Mouse (Mus musculus): ENCODE results near the gene Wdsub1. TPM values are rescaled to one million over a fixed set of nuclear protein-coding genes. Genes with fewer than 3 reads are reported as not detected.

Wdsub1 gene
- 42.7 and 51.8 TPM in 2 replicates for polyA plus RNA-seq (2015; fragmentation: Nextera tagmentation; extraction: Ambion mirVana)

DNA sequence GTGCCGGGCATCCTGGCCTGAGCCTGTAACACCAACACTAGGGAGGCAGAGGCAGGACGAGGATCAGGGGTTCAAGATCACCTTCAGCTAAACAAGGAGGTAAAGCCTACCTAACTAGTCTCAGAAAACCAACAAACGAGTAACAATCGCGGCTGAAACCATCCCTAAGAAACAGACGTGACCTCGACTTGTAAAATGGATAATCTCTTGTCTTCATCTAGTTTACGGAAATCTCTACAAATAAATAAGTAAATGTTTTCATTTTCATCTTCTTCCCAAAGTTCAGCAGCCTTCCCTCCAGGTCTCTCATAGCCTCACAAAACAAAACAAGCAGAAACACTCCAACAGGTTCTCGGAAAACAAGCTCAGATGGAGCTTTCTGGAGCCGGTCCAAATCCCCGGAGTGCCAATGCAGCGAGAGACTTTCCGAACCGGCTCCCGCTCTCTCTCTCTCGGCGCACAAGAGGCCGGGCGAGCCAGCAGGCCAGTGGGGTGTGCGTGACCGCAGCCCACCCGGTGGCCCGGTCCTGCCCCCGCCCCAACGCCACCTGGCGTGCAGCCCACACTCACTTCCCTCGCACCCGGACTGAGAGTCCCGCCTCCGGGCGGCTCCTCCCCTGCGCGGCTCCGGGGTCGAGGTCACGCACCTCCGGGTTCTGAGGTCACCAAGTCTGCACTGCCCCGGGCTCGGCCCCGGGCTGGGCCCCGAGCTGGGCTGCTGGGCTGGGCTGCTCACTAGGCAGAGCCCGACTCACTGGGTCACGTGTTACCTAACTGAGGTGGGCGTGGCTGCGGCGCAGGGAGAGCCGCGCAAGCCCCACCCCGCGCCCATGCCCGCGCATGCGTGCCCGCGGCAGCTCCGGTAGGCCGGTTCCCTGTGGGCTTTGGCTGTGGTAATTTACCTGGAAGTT, at the start of gene Wdsub1:
Gene Wdsub1 (minus strand): TSS at position 761 of the 911 bp plus-strand sequence.
- peak; percentile 99 for ATAC-seq (ENCODE audit: extremely low read depth, insufficient number of reproducible peaks, low FRiP score, low TSS enrichment)
- Histone ChIP-seq H3K27me3 (replicated peaks) (no peaks in the 10 kb centered on the region), H3K36me3 (peaks cover 27% of the 10 kb centered on the region), H3K27ac (replicated peaks) (peak within 1 kb of the TSS; percentile 85), H3K4me1 (peaks cover 21% of the 10 kb centered on the region), H3K4me3 (peak within 1 kb of the TSS; percentile 79), H3K9ac (peak within 1 kb of the TSS; percentile 88), H3K9me3 (peaks cover 5% of the 10 kb centered on the region; the same call in 1 of the 2 replicates), H3K4me2 (peak within 1 kb of the TSS; percentile 74)
- WGBS = 3% methylated on average over 57 of the region's 57 CpGs

DNA sequence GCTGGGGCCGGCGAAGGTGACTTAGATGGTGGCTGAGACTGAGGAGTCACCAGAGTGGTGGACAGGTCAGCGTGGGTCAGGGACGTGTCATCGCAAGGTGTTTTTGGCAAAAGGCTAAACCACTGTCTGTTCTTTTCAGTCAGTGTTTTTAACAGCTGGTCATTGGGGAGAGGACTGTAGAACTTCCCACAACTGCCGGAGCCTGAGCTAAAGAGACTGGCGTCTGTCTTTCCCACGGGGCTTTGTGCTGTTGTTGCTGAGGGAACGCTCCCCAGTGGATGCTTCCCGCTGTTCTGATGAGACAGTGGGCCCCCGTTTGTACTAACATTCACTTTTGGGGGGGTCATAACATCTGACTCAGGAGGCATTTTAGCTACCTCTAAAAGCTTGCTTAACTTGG, 31.2 kb upstream of the Wdsub1 start:
- no peaks in the 10 kb centered on the region for H3K9me3 ChIP-seq
- no peak overlapping the region for H3K27ac ChIP-seq (replicated peaks)
- H3K27me3 ChIP-seq (replicated peaks) = no peaks in the 10 kb centered on the region
- WGBS = 85% methylated on average over 11 of the region's 11 CpGs
- no peak overlapping the region for H3K4me3 ChIP-seq
- ATAC-seq (ENCODE audit: extremely low read depth, insufficient number of reproducible peaks, low FRiP score, low TSS enrichment) = no peak
- H3K9ac ChIP-seq = no peak overlapping the region
- H3K4me1 ChIP-seq = no peaks in the 10 kb centered on the region
- H3K36me3 ChIP-seq = peaks cover 89% of the 10 kb centered on the region
- no peak overlapping the region for H3K4me2 ChIP-seq

DNA sequence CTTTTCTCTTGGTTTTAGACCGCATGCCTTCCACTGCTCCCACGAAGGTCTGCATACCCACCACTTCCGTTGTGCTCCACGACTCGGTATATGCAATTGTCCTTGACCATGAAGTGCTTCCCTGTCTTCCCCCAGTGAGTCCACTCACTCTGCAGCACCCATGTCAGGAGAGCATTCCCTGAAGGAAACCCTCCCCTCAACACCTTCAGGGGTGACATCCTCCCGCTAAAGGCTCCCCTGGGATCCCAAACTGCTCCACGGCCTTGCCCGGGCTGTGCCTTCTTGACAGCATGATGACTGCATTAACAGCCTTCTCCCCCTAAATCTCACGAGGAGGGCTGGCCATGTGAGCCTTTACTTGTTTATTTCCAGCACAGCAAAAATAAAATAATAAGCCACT, 25.7 kb upstream of the Wdsub1 start:
- Histone ChIP-seq H3K9ac (no peak overlapping the region), H3K4me2 (no peak overlapping the region), H3K4me3 (no peak overlapping the region), H3K27ac (replicated peaks) (no peak overlapping the region), H3K4me1 (0 out of 2 replicates have a peak, but pooled peaks cover 5% of the 10 kb centered on the region), H3K9me3 (no peaks in the 10 kb centered on the region), H3K36me3 (peaks cover 78% of the 10 kb centered on the region), H3K27me3 (replicated peaks) (no peaks in the 10 kb centered on the region)
- no peak for ATAC-seq (ENCODE audit: extremely low read depth, insufficient number of reproducible peaks, low FRiP score, low TSS enrichment)
- WGBS = 90% methylated on average over 9 of the region's 9 CpGs

DNA sequence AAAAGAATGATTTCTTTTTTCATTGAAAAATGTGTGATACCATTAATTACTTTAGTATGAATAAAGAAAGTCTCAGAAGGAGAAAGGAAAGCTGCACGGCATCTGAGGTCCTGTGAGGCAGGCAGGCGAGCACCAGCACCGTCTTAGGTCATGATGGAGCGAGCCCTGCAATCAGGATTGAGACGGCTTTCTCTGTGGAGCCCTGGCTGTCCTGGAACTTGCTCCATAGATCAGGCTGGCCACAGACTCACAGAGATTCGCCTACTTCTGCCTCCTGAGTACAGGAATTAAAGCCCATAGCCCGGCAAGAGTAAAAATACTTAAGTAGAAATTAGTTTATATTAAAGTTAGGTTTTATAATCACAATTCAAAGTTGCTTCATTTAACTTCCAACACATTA, 21.6 kb upstream of the Wdsub1 start:
- Histone ChIP-seq H3K4me3 (no peak overlapping the region), H3K4me2 (no peak overlapping the region), H3K27me3 (replicated peaks) (no peaks in the 10 kb centered on the region), H3K27ac (replicated peaks) (no peak overlapping the region), H3K36me3 (peaks cover 74% of the 10 kb centered on the region), H3K4me1 (0 out of 2 replicates have a peak, but pooled peaks cover 5% of the 10 kb centered on the region), H3K9ac (no peak overlapping the region), H3K9me3 (no peaks in the 10 kb centered on the region)
- 79% methylated on average over 7 of the region's 7 CpGs for WGBS
- no peak for ATAC-seq (ENCODE audit: extremely low read depth, insufficient number of reproducible peaks, low FRiP score, low TSS enrichment)

DNA sequence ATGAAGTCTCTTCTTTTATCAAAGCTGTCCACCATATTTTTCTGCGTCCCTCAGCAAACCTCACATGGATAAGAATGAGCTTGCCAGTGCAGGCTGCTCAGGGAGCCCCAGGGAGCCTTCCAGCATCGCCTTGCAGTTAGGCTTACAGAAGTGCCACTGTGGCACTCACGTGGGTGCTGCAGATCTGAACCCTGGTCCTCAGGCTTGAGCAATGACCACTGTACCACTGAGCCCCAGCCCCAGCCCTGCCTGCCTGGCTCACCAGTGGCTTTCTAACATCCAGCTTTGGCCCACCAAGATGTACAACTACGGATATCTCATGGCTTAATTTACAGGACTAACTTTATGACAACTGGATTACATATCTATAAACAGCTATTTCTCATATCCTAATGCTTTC, 16.3 kb upstream of the Wdsub1 start:
- Histone ChIP-seq H3K9me3 (no peaks in the 10 kb centered on the region), H3K36me3 (peaks cover 58% of the 10 kb centered on the region), H3K27ac (replicated peaks) (no peak overlapping the region), H3K9ac (no peak overlapping the region), H3K4me1 (peaks cover 25% of the 10 kb centered on the region), H3K27me3 (replicated peaks) (no peaks in the 10 kb centered on the region), H3K4me3 (no peak overlapping the region), H3K4me2 (no peak overlapping the region)
- 78% methylated on average over 4 of the region's 4 CpGs for WGBS
- ATAC-seq (ENCODE audit: extremely low read depth, insufficient number of reproducible peaks, low FRiP score, low TSS enrichment) = no peak

DNA sequence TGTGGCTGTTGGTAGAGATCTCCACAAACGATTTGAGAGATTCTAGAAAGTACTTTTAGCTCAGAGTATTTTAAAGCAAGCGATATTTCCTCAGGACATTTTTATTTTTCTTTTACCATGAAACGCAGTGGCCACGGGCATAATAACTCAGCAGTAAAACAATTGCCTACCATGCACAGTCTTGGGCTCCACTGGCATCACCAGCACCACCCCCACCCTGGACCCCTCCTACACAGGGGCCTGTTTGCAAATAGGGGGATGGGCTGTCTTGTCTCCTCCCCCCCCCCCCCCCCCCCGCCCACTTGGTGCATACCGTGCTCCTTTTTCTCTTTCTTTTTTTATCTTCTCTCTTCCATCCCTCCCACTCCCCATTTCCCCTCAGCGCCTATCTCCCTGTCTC, 15.7 kb upstream of the Wdsub1 start:
- Histone ChIP-seq H3K27me3 (replicated peaks) (no peaks in the 10 kb centered on the region), H3K9ac (no peak overlapping the region), H3K27ac (replicated peaks) (no peak overlapping the region), H3K4me2 (no peak overlapping the region), H3K36me3 (peaks cover 59% of the 10 kb centered on the region), H3K4me1 (peaks cover 21% of the 10 kb centered on the region), H3K4me3 (no peak overlapping the region), H3K9me3 (no peaks in the 10 kb centered on the region)
- ATAC-seq (ENCODE audit: extremely low read depth, insufficient number of reproducible peaks, low FRiP score, low TSS enrichment) = no peak
- WGBS = 73% methylated on average over 7 of the region's 7 CpGs

DNA sequence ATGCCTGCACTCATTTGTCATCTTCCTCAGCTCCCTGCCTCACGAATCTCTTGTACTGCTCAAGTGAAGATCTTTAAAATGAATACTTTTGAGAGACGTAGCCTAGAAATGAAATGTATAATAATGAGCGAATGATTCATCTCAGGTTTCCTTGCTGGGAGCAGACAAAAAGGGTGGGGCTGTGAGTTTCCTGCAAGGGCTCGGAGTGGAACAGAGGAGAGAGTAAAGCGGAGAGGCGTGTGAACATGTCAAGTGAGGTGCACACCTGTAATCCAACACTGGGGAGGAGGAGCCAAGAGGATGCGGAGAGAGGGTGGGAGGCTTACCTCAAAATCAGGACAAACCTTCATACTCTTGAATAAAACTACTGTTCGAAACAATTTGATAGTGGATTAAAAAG, 14.4 kb upstream of the Wdsub1 start:
- ATAC-seq (ENCODE audit: extremely low read depth, insufficient number of reproducible peaks, low FRiP score, low TSS enrichment) = no peak
- 73% methylated on average over 8 of the region's 8 CpGs for WGBS
- H3K9ac ChIP-seq = no peak overlapping the region
- peaks cover 58% of the 10 kb centered on the region for H3K36me3 ChIP-seq
- no peaks in the 10 kb centered on the region for H3K9me3 ChIP-seq
- H3K4me2 ChIP-seq = no peak overlapping the region
- no peaks in the 10 kb centered on the region for H3K27me3 ChIP-seq (replicated peaks)
- peaks cover 20% of the 10 kb centered on the region for H3K4me1 ChIP-seq
- H3K4me3 ChIP-seq = no peak overlapping the region
- H3K27ac ChIP-seq (replicated peaks) = peak overlapping the region; percentile 73

DNA sequence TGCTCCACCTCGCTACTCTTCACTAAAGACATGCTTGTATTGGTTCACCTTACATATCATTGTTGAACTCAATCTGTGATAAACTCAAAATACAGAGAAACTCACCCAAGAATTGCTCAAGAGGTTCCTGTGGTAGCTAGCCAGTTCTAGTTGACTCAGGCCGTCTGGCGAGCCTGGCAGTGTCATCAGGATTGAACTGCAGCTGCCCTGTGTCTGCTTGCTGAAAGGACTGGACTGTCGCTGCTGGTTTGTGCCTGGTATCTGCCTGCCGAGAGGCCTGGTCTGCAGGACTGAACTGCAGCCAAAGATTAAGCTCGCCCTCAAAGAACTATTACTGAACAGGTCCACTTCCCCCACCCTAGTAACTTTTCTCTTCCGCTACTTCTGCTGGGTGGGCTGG, 14.0 kb upstream of the Wdsub1 start:
- H3K27ac ChIP-seq (replicated peaks) = peak overlapping the region; percentile 73
- no peak overlapping the region; the same call in 1 of the 2 replicates for H3K4me2 ChIP-seq
- WGBS = 37% methylated on average over 7 of the region's 7 CpGs
- H3K9me3 ChIP-seq = no peaks in the 10 kb centered on the region
- H3K36me3 ChIP-seq = peaks cover 58% of the 10 kb centered on the region
- H3K4me3 ChIP-seq = no peak overlapping the region
- H3K4me1 ChIP-seq = peaks cover 20% of the 10 kb centered on the region
- H3K9ac ChIP-seq = no peak overlapping the region
- ATAC-seq (ENCODE audit: extremely low read depth, insufficient number of reproducible peaks, low FRiP score, low TSS enrichment) = no peak
- no peaks in the 10 kb centered on the region for H3K27me3 ChIP-seq (replicated peaks)

DNA sequence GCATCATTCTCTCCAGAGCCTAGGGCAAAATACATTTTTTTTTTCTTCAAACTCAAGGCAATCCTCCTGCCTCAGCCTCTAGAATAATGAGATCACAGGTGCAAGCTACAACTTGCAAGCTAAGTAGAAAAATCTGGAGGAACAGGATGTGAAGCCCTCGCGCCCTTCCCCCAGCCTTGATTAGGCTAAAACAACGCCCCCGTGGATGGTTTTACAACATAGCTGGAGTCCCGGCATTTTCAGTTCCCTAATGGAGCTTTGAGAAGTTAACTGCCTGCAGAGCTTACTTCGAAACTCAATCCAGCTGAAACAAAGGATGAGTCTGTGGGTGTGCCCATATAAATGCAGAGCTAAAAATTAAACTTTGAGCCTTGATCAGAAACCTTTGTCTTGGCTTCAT, 7.3 kb upstream of the Wdsub1 start:
- ATAC-seq (ENCODE audit: extremely low read depth, insufficient number of reproducible peaks, low FRiP score, low TSS enrichment) = no peak
- H3K36me3 ChIP-seq = peaks cover 30% of the 10 kb centered on the region
- no peak overlapping the region for H3K4me3 ChIP-seq
- H3K9me3 ChIP-seq = no peaks in the 10 kb centered on the region
- H3K4me2 ChIP-seq = no peak overlapping the region
- 82% methylated on average over 6 of the region's 6 CpGs for WGBS
- H3K27me3 ChIP-seq (replicated peaks) = no peaks in the 10 kb centered on the region
- no peak overlapping the region for H3K27ac ChIP-seq (replicated peaks)
- H3K9ac ChIP-seq = no peak overlapping the region
- no peaks in the 10 kb centered on the region for H3K4me1 ChIP-seq

DNA sequence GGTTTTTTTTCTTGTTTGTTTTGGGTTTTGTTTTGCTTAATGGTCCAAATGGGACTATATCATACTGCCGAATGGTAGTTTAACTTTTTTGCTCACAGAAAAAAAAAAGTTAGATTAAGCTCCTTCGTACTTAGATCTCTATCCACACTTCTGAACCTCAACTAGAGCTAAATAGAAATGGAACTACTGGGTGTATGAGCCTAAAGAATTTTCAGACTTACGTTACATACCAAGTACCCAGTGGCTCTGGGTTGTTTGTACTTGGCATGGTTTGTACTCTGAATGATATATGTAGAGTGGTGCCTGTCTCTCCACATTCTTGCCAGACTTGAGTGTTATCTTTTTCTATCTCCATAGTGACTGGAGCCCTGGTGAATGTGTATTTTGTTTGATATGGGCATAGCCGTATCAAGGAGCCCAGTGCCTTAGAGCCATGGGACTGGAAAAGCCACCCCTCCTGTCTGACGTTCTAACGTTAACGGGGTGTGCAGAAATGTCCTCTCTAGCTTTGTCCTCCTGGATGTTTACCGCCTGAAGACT, 421 bp upstream of the Wdsub1 start:
- H3K4me3 ChIP-seq = peak overlapping the region; percentile 79
- no peak for ATAC-seq (ENCODE audit: extremely low read depth, insufficient number of reproducible peaks, low FRiP score, low TSS enrichment)
- peaks cover 18% of the 10 kb centered on the region for H3K4me1 ChIP-seq
- peaks cover 5% of the 10 kb centered on the region; the same call in 1 of the 2 replicates for H3K9me3 ChIP-seq
- 56% methylated on average over 8 of the region's 8 CpGs for WGBS
- H3K27ac ChIP-seq (replicated peaks) = peak overlapping the region; percentile 20; the same call in 1 of the 2 replicates
- H3K36me3 ChIP-seq = peaks cover 23% of the 10 kb centered on the region
- no peaks in the 10 kb centered on the region for H3K27me3 ChIP-seq (replicated peaks)
- peak overlapping the region; percentile 74 for H3K4me2 ChIP-seq
- H3K9ac ChIP-seq = no peak overlapping the region; the same call in 1 of the 2 replicates

DNA sequence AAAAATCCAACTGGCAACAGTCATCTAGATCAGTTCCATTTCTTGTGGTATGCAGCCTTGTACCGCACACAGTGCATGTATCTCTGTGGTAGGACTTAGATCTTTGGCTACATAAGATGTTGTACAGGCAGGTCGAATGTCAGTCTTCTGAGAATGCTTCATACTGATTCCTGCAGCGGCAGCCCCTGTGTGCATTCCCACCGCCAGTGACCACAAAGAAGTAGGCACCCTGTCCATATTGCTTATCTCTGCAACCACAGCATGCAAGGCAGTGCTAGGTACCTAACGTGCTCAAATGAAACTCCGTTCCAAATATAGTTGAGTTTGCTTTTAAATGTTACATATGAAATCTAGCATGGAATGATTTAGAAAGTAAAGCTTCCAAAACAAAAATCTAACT, 987 bp downstream of the Wdsub1 start:
- Histone ChIP-seq H3K9ac (peak overlapping the region; percentile 88), H3K9me3 (peaks cover 5% of the 10 kb centered on the region; the same call in 1 of the 2 replicates), H3K4me2 (peak overlapping the region; percentile 74), H3K4me1 (peaks cover 21% of the 10 kb centered on the region), H3K36me3 (peaks cover 31% of the 10 kb centered on the region), H3K27me3 (replicated peaks) (no peaks in the 10 kb centered on the region), H3K4me3 (peak overlapping the region; percentile 79), H3K27ac (replicated peaks) (peak overlapping the region; percentile 85)
- no peak for ATAC-seq (ENCODE audit: extremely low read depth, insufficient number of reproducible peaks, low FRiP score, low TSS enrichment)
- WGBS = 36% methylated on average over 6 of the region's 6 CpGs

Data from heart, embryonic 13.5 days (tissue).